Comparison of ENCODE assay signal across 16 mouse cellular contexts in genomic region chr13:94441199-94441598, GRCm38 (mm10).
DNase-seq lines count a peak whose midpoint lies in the region; ATAC-seq and TF ChIP-seq lines count a peak whose summit lies in the region.
"Had no signal": no experiment of that assay in that cellular context is flagged by ENCODE, and none has a peak within 500 bp of the region (broad histone marks: within the 10 kb centered on the region; RNA-seq: fewer than 3 reads in every experiment).

No protein-coding gene starts in this region.

- 76% methylated on average over 4 of the region's 4 CpGs for WGBS in kidney, embryonic 15.5 days
- 54% methylated on average over 4 of the region's 4 CpGs for WGBS in heart, postnatal 0 days

- ATAC-seq in kidney, embryonic 15.5 days (replicated peaks; ENCODE audit: low FRiP score): no peak
- ATAC-seq in heart, postnatal 0 days (ENCODE audit: insufficient read depth, low read depth): peak; percentile 92
- ATAC-seq: forebrain, postnatal 0 days; midbrain, embryonic 16.5 days had no signal

- no peak overlapping the region for H3K9ac ChIP-seq in kidney, embryonic 15.5 days
- H3K9ac ChIP-seq in heart, postnatal 0 days (replicated peaks; ENCODE audit: low read depth, low read length): no peak overlapping the region
- H3K9ac ChIP-seq: embryonic facial prominence, embryonic 13.5 days; forebrain, postnatal 0 days; hindbrain, embryonic 14.5 days; lung, embryonic 14.5 days had no signal

- no peak for TF ChIP-seq EP300 in heart, postnatal 0 days (IDR thresholded peaks at IDR 0.05; ENCODE audit: low read depth)

- H3K27me3 ChIP-seq in kidney, embryonic 15.5 days: no peaks in the 10 kb centered on the region
- no peaks in the 10 kb centered on the region for H3K27me3 ChIP-seq in heart, postnatal 0 days (ENCODE audit: control insufficient read depth, insufficient read depth, low read length)
- H3K27me3 ChIP-seq: embryonic facial prominence, embryonic 13.5 days had no signal

- no peak for TF ChIP-seq CTCF in heart, postnatal 0 days (IDR thresholded peaks at IDR 0.05; ENCODE audit: low read depth)

- intact Hi-C loops in gastrocnemius, postnatal 14 days (cut with DNase I; ENCODE audit: low total_unique reads): no loop called here

- H3K36me3 ChIP-seq in kidney, embryonic 15.5 days: peaks cover 17% of the 10 kb centered on the region
- peaks cover 20% of the 10 kb centered on the region for H3K36me3 ChIP-seq in heart, postnatal 0 days (replicated peaks; ENCODE audit: control insufficient read depth, insufficient read depth, low read length)

- no peak overlapping the region for H3K4me2 ChIP-seq in kidney, embryonic 15.5 days
- no peak overlapping the region for H3K4me2 ChIP-seq in heart, postnatal 0 days (ENCODE audit: low read depth, low read length)
- H3K4me2 ChIP-seq: embryonic facial prominence, embryonic 13.5 days; hindbrain, embryonic 14.5 days; lung, embryonic 14.5 days had no signal

- no peak overlapping the region for H3K4me3 ChIP-seq in kidney, embryonic 15.5 days (replicated peaks)
- H3K4me3 ChIP-seq in heart, postnatal 0 days (ENCODE audit: low read depth, low read length): no peak overlapping the region
- H3K4me3 ChIP-seq: embryonic facial prominence, embryonic 13.5 days had no signal

- H3K27ac ChIP-seq in kidney, embryonic 15.5 days: no peak overlapping the region
- H3K27ac ChIP-seq in heart, postnatal 0 days (ENCODE audit: low read depth): no peak overlapping the region; the same call in 1 of the 2 replicates
- H3K27ac ChIP-seq: embryonic facial prominence, embryonic 13.5 days; hindbrain, embryonic 14.5 days had no signal

- peaks cover 7% of the 10 kb centered on the region for H3K4me1 ChIP-seq in kidney, embryonic 15.5 days
- H3K4me1 ChIP-seq in heart, postnatal 0 days (ENCODE audit: control insufficient read depth, insufficient read depth): peaks cover 5% of the 10 kb centered on the region

- no peaks in the 10 kb centered on the region for H3K9me3 ChIP-seq in kidney, embryonic 15.5 days (replicated peaks)
- no peaks in the 10 kb centered on the region for H3K9me3 ChIP-seq in heart, postnatal 0 days (replicated peaks; ENCODE audit: control insufficient read depth, low read length)
- H3K9me3 ChIP-seq: embryonic facial prominence, embryonic 13.5 days had no signal

- DNase-seq in gastrocnemius, postnatal 25 days: peak; percentile 36
- DNase-seq in gastrocnemius, postnatal 14 days: no peak
- DNase-seq in kidney, adult 9 months: peak; percentile 23
- peak; percentile 9 for DNase-seq in adipocyte (ENCODE audit: low spot score)
- peak; percentile 50 for DNase-seq in heart, postnatal 0 days (ENCODE audit: low spot score)
- no peak for DNase-seq in cerebellum, adult 11 months
- DNase-seq: cerebellum, adult 9-11 months; forebrain, postnatal 0 days; kidney, adult 18-20 months; lung, embryonic 14.5 days; right cerebral cortex, adult 18-20 months; spleen, adult 18-20 months had no signal

Comparison
In these comparisons a context has a peak if more than half of its experiments do, and no peak if none do; other contexts are left out.
1. DNase-seq: peak in gastrocnemius, postnatal 25 days (single experiment), kidney, adult 9 months (single experiment), adipocyte (single experiment) and heart, postnatal 0 days (single experiment); none in gastrocnemius, postnatal 14 days (single experiment) and cerebellum, adult 11 months (single experiment).